Mouse (Mus musculus) liver, embryonic 14.5 days (tissue): ENCODE data around the gene Slc12a9. TPM values are rescaled to one million over a fixed set of nuclear protein-coding genes. Genes with fewer than 3 reads are reported as not detected.

ENCODE experiments used
- ATAC-seq: fragments of 200-750 bp; cut with Nextera tagmentation; 2 replicates; pipeline ENCODE4 v1.8.0; 2017; ENCODE audit warnings: moderate number of reproducible peaks, mild to moderate bottlenecking, moderate library complexity; ENCODE audit not compliant: insufficient read depth
- DNase-seq, 3 experiments: peaks; one replicate each; pipeline ENCODE4 v3.0.0-alpha.2; 2012 to 2013; ENCODE audit warnings: low read depth in 3 of 3, low spot score in 3 of 3
- H3K27ac ChIP-seq: fragments of 300-500 bp; sonication (generic); 2 replicates; pipeline ENCODE4 v1.5.1; 2014; ENCODE audit warnings: moderate library complexity, mild to moderate bottlenecking, control low read depth, inconsistent platforms
- H3K27me3 ChIP-seq: fragments of 300-500 bp; sonication (generic); 2 replicates; pipeline ENCODE4 v1.6.1; 2014; ENCODE audit warnings: mild to moderate bottlenecking, low read length, moderate library complexity; ENCODE audit not compliant: control insufficient read depth, insufficient read depth
- H3K36me3 ChIP-seq: fragments of 300-500 bp; sonication (generic); replicated peaks from 2 replicates; pipeline ENCODE4 v1.6.1; 2014; ENCODE audit warnings: low read depth; ENCODE audit not compliant: control insufficient read depth, insufficient read depth
- H3K4me1 ChIP-seq, 2 experiments: fragments of 200-500 bp in 1 of 2; fragments of 300-500 bp in 1 of 2; sonication (generic) in 1 of 2; replicated peaks; 2 replicates each; pipeline ENCODE4 v1.6.1; 2012 to 2014; ENCODE audit warnings: antibody characterized with exemption in 1 of 2, inconsistent platforms in 1 of 2, low read length in 1 of 2; ENCODE audit not compliant: control insufficient read depth in 2 of 2, insufficient read depth in 2 of 2
- H3K4me2 ChIP-seq: fragments of 300-500 bp; sonication (generic); 2 replicates; pipeline ENCODE4 v1.6.1; 2014; ENCODE audit warnings: low read depth, mild to moderate bottlenecking, control low read depth, moderate library complexity
- H3K4me3 ChIP-seq, 2 experiments: fragments of 200-500 bp in 1 of 2; fragments of 300-500 bp in 1 of 2; sonication (generic) in 1 of 2; 2 replicates each; pipeline ENCODE4 v1.5.1; 2012 to 2014; ENCODE audit warnings: low read depth in 2 of 2, low read length in 2 of 2, mild to moderate bottlenecking in 2 of 2, control low read depth in 1 of 2, inconsistent platforms in 1 of 2, moderate library complexity in 1 of 2; ENCODE audit not compliant: insufficient read depth in 1 of 2
- H3K9ac ChIP-seq: fragments of 300-500 bp; sonication (generic); replicated peaks from 2 replicates; pipeline ENCODE4 v1.6.1; 2014; ENCODE audit warnings: mild to moderate bottlenecking, control low read depth, moderate library complexity
- H3K9me3 ChIP-seq: fragments of 300-500 bp; sonication (generic); 2 replicates; pipeline ENCODE4 v1.6.1; 2016; ENCODE audit warnings: low read length, mixed read lengths; ENCODE audit not compliant: control insufficient read depth
- CTCF ChIP-seq: IDR thresholded peaks from 2 replicates; pipeline ENCODE4 v1.5.1; 2016; ENCODE audit warnings: antibody characterized with exemption, low read depth, control low read depth
- EP300 ChIP-seq: IDR thresholded peaks from 2 replicates; pipeline ENCODE4 v1.6.1; 2016; ENCODE audit warnings: antibody characterized with exemption, low read depth
- WGBS: fragments of 180-500 bp; shearing (Covaris S2); extraction: QIAGEN DNeasy Blood & Tissue Kit; methylation state at CpG from one replicate; pipeline ENCODE4 v1.1.7; 2014; ENCODE audit not compliant: insufficient replicate concordance; 5-methylcytosine and 5-hydroxymethylcytosine counted together
- polyA plus RNA-seq, 2 experiments: library from polyadenylated mRNA; depleted of rRNA in 1 of 2; stranded (reverse) in 1 of 2; unstranded in 1 of 2; fragments of >200 nt; fragmentation: Nextera tagmentation in 1 of 2; extraction: Ambion mirVana in 1 of 2; gene quantifications; 2 replicates each; pipeline versions ENCODE4 v1.2.1 to v1.2.3; 2012 to 2014

The Slc12a9 gene
- polyA plus RNA-seq, 2 experiments = 1.2 to 2.2 TPM

- no peaks in the 10 kb centered on the region for H3K4me1 ChIP-seq
- no peak overlapping the region for H3K9ac ChIP-seq
- DNase-seq (no peak), ATAC-seq (no peak)
- H3K27ac ChIP-seq = no peak overlapping the region
- TF ChIP-seq EP300 (no peak), CTCF (peak; percentile 57)
- no peak overlapping the region for H3K4me3 ChIP-seq
- peaks cover 2% of the 10 kb centered on the region; the same call in 1 of the 2 replicates for H3K36me3 ChIP-seq
- H3K4me2 ChIP-seq = no peak overlapping the region
- 31% methylated on average over 7 of the region's 7 CpGs for WGBS
- no peaks in the 10 kb centered on the region for H3K27me3 ChIP-seq
- H3K9me3 ChIP-seq = no peaks in the 10 kb centered on the region
These were observed 25.0 kb upstream of the Slc12a9 start for GRCm38 (mm10) chr5:137358382-137358781.

- ATAC-seq (no peak), DNase-seq (no peak)
- Histone ChIP-seq H3K36me3 (no peaks in the 10 kb centered on the region), H3K9ac (no peak overlapping the region), H3K9me3 (no peaks in the 10 kb centered on the region), H3K27ac (no peak overlapping the region), H3K4me1 (no peaks in the 10 kb centered on the region), H3K4me3 (no peak overlapping the region), H3K27me3 (peaks cover 26% of the 10 kb centered on the region), H3K4me2 (no peak overlapping the region)
- WGBS = 59% methylated on average over 17 of the region's 17 CpGs
- no peak for TF ChIP-seq EP300
- TF ChIP-seq CTCF = no peak
These were observed 20.7 kb upstream of the Slc12a9 start for GRCm38 (mm10) chr5:137354091-137354490.

GRCm38 (mm10) chr5:137352011-137352975 lies 18.9 kb upstream of the Slc12a9 start:
- Histone ChIP-seq H3K9ac (no peak overlapping the region; the same call in 1 of the 2 replicates), H3K27me3 (peaks cover 39% of the 10 kb centered on the region), H3K27ac (no peak overlapping the region), H3K4me1 (no peaks in the 10 kb centered on the region; a peak in 1 of 4 replicates), H3K36me3 (no peaks in the 10 kb centered on the region), H3K9me3 (no peaks in the 10 kb centered on the region), H3K4me3 (peak overlapping the region; percentile 47 to 52), H3K4me2 (peak overlapping the region; percentile 48)
- 32% methylated on average over 15 of the region's 16 CpGs for WGBS
- ATAC-seq (no peak), DNase-seq (no peak)
- TF ChIP-seq CTCF = no peak
- TF ChIP-seq EP300 = no peak

- Histone ChIP-seq H3K27ac (no peak overlapping the region), H3K4me1 (peaks cover 0 to 2% of the 10 kb centered on the region in 2 experiments; a peak in 1 of 4 replicates), H3K4me3 (peak overlapping the region; percentile 47 to 52), H3K9ac (no peak overlapping the region), H3K36me3 (no peaks in the 10 kb centered on the region), H3K4me2 (peak overlapping the region; percentile 48), H3K9me3 (no peaks in the 10 kb centered on the region), H3K27me3 (peaks cover 39% of the 10 kb centered on the region)
- 52% methylated on average over 4 of the region's 4 CpGs for WGBS
- TF ChIP-seq EP300 (no peak), CTCF (no peak)
- no peak for ATAC-seq
- DNase-seq = no peak
These were observed 18.0 kb upstream of the Slc12a9 start for GRCm38 (mm10) chr5:137351394-137351793.

GRCm38 (mm10) chr5:137351058-137351380 lies 17.6 kb upstream of the Slc12a9 start:
- TF ChIP-seq EP300 (no peak), CTCF (no peak)
- H3K9me3 ChIP-seq = no peaks in the 10 kb centered on the region
- no peak overlapping the region for H3K9ac ChIP-seq
- peaks cover 0 to 4% of the 10 kb centered on the region in 2 experiments; a peak in 1 of 4 replicates for H3K4me1 ChIP-seq
- H3K4me3 ChIP-seq = peak overlapping the region; percentile 47 to 52
- H3K4me2 ChIP-seq = peak overlapping the region; percentile 48
- peaks cover 39% of the 10 kb centered on the region for H3K27me3 ChIP-seq
- no peaks in the 10 kb centered on the region for H3K36me3 ChIP-seq
- ATAC-seq (no peak), DNase-seq (no peak)
- no peak overlapping the region for H3K27ac ChIP-seq
- 10% methylated on average over 8 of the region's 8 CpGs for WGBS
